Mouse (Mus musculus) olfactory bulb, adult 2 months (tissue): ENCODE results near the gene Anln.

ENCODE experiments used
- CTCF ChIP-seq: fragments of 200-500 bp; IDR thresholded peaks from 2 replicates; pipeline ENCODE4 v1.5.1; 2012; ENCODE audit warnings: low read depth, mild to moderate bottlenecking, low read length, moderate library complexity; ENCODE audit not compliant: insufficient read depth
- POLR2A ChIP-seq: fragments of 200-500 bp; IDR thresholded peaks from 2 replicates; pipeline ENCODE4 v1.6.1; 2012; ENCODE audit warnings: mild to moderate bottlenecking, low read depth, low read length, moderate library complexity; ENCODE audit not compliant: insufficient read depth

- TF ChIP-seq CTCF (no peak), POLR2A (no peak)
These were observed 5.7 kb upstream of the Anln start for GRCm38 (mm10) chr9:22394725-22395124.
